Mouse (Mus musculus) mature B cell (primary cell): Measurements from ENCODE around the gene Cpt1b.

Source experiments
- in situ Hi-C: fragments of 300-500 bp; cut with MboI; formaldehyde crosslinking; loops from 2 replicates; pipeline ENCODE4 v1.14.3; 2019

Cpt1b gene

DNA sequence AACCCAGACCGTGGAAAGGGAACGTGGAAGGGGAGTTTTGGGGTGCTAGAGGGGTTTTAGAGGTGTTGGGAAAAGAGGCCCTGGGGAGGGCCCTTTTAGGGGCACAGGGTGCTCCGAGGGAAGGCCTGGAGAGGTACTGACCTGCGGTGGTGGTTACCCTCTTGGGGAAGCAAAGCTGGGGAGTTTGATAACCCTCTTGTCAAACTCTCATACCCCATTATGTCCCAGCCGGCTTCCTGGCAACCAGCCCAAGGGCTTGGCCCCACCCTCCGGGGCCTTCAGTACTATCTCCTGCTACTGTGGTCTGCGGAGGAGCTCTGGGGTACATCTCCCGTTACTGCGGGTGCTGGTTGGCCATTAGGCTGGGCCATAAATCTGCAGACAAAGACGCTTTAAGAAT lies 46.2 kb downstream of the Cpt1b start:
- in situ Hi-C loops: no loop called here

DNA sequence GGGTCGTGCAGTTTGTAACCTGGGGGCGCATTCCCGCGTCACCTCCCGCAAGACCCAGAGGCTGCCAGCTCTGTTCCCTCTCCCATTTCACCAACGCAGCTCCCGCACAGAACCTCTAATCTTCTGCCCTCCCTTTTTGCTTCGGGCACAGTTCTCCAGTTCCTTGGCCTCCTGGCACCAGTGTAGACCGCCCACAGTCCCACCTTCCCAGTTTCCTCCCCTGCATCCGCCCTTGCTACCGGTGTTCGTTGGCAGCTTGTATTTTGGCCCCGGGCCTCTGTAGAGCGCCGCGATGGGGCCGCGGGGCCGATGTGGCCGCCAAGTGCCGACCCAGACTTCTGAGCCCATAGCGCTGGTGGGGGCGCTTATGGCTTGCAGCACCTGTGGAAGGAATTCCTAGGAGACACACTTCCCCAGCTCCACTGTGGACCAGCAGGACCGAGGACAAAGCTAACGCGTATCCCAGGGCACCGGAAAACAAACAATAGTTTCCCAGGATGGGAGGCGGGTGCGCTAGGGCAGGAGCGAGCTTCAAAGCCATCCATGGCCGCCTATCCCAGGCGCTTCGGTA lies 46.7 kb downstream of the Cpt1b start, which contains the start of gene Odf3b:
Odf3b (minus strand) TSS at position 452 of the 571 bp plus-strand sequence.
- in situ Hi-C loops: no loop called here

DNA sequence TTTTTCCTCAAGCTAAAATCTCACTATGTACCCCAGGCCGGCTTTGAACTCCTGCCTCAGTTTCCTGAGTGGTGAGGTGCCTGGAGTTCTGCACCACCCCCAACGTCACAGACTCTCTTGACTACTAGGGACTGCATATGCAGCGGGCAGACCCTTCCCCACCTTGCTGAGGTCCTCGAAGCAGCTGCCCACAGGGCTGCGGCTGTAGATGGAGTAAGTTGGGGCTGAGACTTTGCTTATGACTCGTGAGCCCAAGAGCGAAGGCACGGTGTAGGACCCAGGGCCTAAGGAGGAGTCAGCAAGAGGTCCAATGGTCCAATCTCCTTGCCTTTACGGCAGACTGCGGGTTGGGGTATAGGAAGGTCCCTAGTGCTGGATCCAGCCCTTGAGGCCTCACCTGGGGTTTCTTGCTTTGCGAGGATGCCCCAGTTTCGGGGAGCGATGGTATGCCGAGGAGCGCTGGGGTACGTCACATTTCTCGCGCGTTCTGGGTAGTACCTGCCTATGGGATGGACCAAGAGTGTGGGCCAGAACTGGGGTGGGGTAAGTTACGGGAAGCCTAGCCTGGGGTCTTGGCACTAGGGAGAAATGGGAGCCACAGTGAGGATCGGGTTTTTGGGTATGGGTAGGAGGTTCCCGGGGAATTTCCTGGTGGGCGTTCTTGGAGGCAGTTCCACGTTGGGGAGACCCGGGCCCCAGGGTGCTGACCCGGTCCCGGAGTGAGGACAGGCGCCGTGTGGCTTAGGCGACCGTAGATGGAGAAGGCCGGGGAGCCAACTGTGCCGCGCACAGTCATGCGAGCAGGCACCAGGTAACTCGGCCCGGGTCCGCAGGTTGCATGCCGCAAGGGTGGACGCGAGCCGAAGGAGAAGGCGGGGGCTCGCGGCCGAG lies 47.5 kb downstream of the Cpt1b start:
- in situ Hi-C loops: no loop called here

DNA sequence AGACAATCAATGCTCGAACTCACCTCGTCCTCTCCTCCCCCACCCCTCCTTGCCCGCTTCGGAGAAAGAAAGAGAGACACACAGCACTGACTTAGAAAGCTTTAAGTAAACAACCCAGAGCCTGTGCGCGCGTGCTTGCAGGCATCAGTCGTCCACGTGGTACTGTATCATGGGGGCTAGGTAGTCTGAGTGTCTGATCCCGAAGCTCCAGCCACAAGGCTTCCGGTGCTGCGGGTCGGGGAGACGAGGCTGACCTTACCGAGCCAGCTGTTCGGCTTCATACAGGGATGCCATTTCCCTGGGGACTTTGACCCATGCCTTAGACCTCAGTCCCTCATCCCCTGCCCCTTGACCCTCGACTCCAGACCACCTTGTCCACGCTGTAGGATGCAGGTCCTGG lies 48.3 kb downstream of the Cpt1b start:
- in situ Hi-C loops: no loop called here

DNA sequence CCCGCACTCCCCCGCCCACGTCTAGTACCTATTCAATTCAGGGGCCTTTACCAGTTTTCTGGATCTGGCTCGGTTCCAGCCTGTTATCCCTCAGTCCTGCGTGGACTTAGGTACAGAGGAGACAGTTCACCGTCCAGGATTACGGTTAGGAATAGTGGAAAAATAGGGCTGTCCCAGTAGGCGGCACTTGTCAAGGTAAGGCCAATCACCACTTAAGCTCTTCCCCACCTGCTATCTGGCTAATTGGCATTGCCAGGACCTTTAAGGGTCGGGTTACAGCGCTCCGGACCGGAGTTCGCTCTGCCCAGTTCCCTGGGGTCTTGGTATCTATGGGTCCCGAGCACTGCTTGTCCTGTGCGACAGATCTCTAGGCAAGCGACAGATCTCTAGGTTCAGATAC lies 48.7 kb downstream of the Cpt1b start, which contains the start of gene Tymp:
Tymp (minus strand) TSS at position 83 of the 400 bp plus-strand sequence.
- in situ Hi-C loops: no loop called here

DNA sequence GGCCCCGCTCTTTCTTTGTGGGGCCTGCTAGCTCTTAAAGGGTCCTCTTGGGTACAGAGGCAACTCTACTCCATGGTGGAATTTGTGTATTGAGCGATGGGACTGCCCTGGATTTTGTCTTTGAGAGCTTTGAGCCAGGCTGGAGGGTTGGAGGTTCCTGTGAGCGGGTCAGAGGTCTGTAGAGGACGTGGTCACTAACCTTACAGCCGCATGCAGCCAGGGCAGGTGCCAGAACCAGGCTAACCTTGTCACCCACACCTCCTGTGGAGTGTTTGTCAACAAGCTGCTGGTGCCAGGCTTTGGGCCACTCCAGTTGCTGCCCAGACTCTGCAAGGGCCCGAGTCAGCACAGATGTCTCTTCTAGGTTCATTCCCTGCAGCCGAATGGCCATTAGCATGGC lies 49.6 kb downstream of the Cpt1b start:
- in situ Hi-C loops: no loop called here

DNA sequence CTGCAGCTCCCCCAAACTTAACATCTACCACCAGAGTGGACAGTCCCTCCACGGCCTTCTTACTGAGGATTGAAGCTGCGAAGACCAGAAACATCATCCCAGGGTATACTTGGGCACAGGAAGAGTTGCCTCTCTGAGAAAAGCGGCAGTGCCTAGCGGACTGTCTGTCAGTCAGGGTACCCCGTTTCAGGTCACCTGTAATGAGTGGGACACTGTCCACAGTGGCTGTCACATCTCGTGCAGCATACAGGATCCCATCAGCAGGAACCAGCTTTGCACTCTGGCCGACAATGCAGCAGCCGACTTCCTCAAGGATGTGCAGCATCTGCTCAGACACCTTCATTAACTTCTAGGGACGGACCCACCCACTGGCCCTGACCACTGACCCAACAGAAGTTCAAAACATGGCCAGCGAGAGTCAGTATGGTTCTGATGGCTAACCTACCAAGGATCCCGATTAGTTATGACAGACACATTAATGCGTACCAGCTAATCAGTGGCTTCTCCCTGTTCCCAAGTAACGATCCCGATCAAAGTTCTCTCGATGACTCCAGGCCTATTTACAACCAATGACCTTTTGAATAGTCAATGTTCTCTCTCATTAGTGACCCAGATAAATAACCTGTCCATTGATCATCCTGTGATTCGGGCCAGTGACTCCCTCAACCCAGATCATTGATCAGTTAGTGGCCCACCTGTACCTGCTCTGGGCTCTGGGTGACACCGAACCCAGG lies 50.7 kb downstream of the Cpt1b start:
- in situ Hi-C loops: no loop called here

DNA sequence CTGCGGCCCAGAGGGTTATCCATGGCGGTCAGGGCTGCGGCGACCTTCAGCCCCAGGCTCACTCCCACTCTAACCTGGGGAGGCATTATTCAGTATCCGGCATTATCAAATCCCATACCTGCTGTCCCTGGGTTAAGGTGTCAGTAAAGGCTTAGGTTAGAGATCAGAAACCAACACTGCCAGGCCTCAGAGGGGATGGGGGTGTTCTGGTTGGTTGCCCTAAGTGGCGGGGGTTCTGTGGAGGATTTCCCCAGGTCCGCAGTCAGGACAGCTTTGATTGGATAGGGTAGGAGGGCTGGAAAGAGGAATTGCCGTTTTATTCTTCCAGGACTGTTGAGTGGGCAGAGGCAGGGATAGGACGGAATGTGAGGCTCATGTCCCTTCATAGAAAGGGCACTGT lies 51.3 kb downstream of the Cpt1b start:
- in situ Hi-C loops: no loop called here

DNA sequence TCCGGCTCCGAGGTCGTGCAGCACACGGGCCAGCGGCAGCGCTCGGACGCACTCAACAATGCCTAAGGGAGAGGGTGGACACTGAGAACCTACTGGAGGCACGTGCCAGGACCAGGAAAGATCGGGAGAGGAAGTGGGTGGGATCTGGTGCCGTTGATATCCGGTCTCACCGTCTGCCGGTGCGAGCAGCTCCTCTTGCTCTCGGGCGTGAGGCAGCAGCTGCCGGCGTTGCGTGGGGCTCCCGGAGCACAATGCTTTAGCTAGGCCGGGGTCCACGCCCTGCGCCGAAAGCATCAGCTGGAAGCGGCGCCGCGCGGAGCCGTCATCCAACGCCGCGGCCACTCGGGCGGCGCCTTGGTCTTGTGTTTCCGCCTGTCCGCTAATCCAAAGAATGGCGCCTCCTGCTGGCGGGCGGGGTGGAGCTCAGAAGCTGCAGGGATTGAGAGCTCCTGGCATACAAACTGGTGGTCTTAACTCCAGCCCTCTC lies 51.9 kb downstream of the Cpt1b start, which contains the start of gene Sco2:
Sco2 (minus strand) TSS at position 85 of the 487 bp plus-strand sequence.
- in situ Hi-C loops: no loop called here

DNA sequence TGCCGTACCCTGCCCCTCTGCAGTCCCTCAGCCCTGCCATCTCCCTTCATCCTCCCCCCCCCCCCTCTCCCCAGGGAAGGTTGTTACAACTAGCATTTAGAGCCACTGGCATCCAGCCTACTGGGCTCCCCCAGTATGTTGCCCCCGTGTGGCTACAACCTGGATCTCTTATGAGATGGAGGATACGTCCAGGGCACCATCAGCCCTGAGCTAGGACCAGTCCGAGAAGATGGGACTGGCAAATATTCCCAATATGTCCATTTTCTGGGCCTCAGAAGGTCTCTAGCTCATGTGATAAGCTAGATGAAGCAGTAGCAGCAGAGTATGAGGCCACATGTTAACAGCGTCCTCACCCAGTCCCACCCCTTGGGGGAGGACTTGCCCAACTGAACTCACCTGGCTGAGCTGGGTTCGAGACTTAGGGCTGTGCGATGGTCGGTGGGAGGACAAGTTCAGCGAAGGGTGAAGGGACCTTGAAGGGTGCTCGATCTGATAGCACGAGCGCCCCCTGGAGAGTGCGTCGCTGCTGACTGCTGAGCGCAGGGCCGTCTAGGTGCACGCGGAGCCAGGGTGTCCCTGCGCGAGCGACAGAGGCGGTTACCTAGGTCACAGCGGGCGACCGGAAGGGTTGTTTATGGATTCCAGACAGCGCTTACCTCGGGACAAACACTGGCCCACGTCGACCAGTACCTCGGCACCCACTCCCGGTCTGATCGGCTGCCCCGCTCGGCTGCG lies 52.5 kb downstream of the Cpt1b start:
- in situ Hi-C loops: no loop called here

DNA sequence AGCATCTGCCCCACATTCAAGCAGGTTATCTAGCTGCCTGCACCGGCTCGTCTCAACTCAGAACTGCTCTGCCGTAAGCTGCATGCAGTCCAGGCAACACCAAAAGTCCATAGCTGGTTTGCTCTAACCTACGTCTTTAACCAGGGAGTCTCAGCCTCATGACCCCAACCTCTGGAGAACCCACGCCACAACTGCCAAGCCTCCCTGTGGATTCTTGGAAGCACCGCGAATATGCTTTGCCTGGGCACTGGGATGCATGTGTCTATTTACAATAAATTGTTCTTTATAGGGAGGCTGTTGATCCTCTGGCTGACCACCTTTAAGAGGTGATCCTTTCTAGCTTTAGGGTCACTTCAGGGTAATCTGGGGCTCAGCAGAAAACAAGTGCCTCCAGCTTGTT lies 53.1 kb downstream of the Cpt1b start:
- in situ Hi-C loops: no loop called here

DNA sequence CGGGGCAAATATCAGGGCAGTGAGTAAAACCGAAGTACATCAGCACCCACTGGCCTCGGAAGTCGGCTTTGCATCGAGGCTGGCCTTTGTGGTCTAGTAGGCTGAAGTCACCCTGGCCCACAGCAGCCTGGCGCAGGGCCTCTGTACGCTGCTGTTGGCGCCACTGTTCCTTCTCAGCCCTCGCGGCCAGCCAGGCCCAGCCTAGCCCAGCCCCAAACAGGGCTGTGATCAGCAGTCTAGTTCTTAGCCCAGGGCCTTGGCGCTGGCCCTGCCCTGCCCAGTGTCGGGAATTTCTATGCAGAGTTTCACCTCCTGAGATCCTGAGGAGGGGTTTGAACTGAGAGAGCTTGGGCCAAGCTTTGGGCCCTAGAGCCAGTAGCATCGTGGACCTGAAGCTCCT lies 53.6 kb downstream of the Cpt1b start:
- in situ Hi-C loops: no loop called here
